Mouse (Mus musculus) forebrain, embryonic 14.5 days (tissue): ENCODE data around the gene C5ar1. TPM values are rescaled to one million over a fixed set of nuclear protein-coding genes. Genes with fewer than 3 reads are reported as not detected.

Experiments used
- ATAC-seq: fragments of 200-750 bp; cut with Nextera tagmentation; 2 replicates; pipeline ENCODE4 v1.8.0; 2017; ENCODE audit warnings: mild to moderate bottlenecking, moderate library complexity
- DNase-seq: peaks from one replicate; pipeline ENCODE4 v3.0.0-alpha.2; 2015; ENCODE audit warnings: low spot score
- H3K27ac ChIP-seq: fragments of 300-500 bp; sonication (generic); 2 replicates; pipeline ENCODE4 v1.5.1; 2014; ENCODE audit warnings: low read depth, mild to moderate bottlenecking, control low read depth, low read length, moderate library complexity
- H3K27me3 ChIP-seq: fragments of 300-500 bp; sonication (generic); replicated peaks from 2 replicates; pipeline ENCODE4 v1.6.1; 2014; ENCODE audit warnings: low read length, control low read depth, mixed read lengths; ENCODE audit not compliant: control insufficient read depth, insufficient read depth
- H3K36me3 ChIP-seq: fragments of 300-500 bp; sonication (generic); 2 replicates; pipeline ENCODE4 v1.6.1; 2014; ENCODE audit warnings: low read length, control low read depth; ENCODE audit not compliant: control insufficient read depth, insufficient read depth
- H3K4me1 ChIP-seq: fragments of 300-500 bp; sonication (generic); 2 replicates; pipeline ENCODE4 v1.6.1; 2014; ENCODE audit warnings: antibody characterized with exemption, low read length, control low read depth; ENCODE audit not compliant: control insufficient read depth, insufficient read depth
- H3K4me2 ChIP-seq: fragments of 300-500 bp; sonication (generic); 2 replicates; pipeline ENCODE4 v1.6.1; 2014; ENCODE audit warnings: mild to moderate bottlenecking, control low read depth, low read length
- H3K4me3 ChIP-seq: fragments of 300-500 bp; sonication (generic); 2 replicates; pipeline ENCODE4 v1.5.1; 2014; ENCODE audit warnings: low read depth, low read length, control low read depth
- H3K9ac ChIP-seq: fragments of 300-500 bp; sonication (generic); 2 replicates; pipeline ENCODE4 v1.6.1; 2014; ENCODE audit warnings: mild to moderate bottlenecking, low read length, control low read depth, moderate library complexity
- H3K9me3 ChIP-seq: fragments of 300-500 bp; sonication (generic); replicated peaks from 2 replicates; pipeline ENCODE4 v1.6.1; 2016; ENCODE audit warnings: low read length, control low read depth, mixed read lengths; ENCODE audit not compliant: control insufficient read depth
- WGBS: fragments of 180-500 bp; shearing (Covaris S2); extraction: QIAGEN DNeasy Blood & Tissue Kit; methylation state at CpG from one replicate; pipeline ENCODE4 v1.1.7; 2014; 5-methylcytosine and 5-hydroxymethylcytosine counted together
- polyA plus RNA-seq: library from polyadenylated mRNA; unstranded; fragments of >200 nt; fragmentation: Nextera tagmentation; extraction: Ambion mirVana; gene quantifications from 2 replicates; pipeline ENCODE4 v1.2.1, GENCODE M21; 2014

The C5ar1 gene
- polyA plus RNA-seq, 1 experiment from 2014 or later, result 1.3 TPM

DNA sequence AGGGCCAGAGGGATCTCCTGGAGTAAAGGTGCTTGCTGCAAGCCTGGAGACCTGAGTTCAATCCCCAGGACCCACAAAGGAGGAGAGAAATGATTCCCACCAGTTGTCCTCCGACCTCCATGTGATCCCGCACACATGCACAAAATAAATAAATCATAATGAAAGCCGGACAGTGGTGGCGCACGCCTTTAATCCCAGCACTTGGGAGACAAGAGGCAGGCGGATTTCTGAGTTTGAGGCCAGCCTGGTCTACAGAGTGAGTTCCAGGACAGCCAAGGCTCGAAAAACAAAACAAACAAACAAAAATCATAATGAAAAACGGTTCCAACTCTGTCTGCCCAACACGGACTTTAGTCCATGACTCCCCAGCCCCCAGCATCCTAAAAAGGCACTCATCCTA lies 25.6 kb upstream of the C5ar1 start:
- H3K36me3 ChIP-seq, result peaks cover 43% of the 10 kb centered on the region
- no peaks in the 10 kb centered on the region for H3K9me3 ChIP-seq
- no peak overlapping the region for H3K4me3 ChIP-seq
- WGBS, result 83% methylated on average over 9 of the region's 9 CpGs
- no peaks in the 10 kb centered on the region for H3K27me3 ChIP-seq
- H3K4me1 ChIP-seq, result peaks cover 4% of the 10 kb centered on the region; the same call in 1 of the 2 replicates
- no peak overlapping the region for H3K27ac ChIP-seq
- peak overlapping the region; percentile 49; the same call in 1 of the 2 replicates for H3K4me2 ChIP-seq
- ATAC-seq, result no peak
- no peak overlapping the region for H3K9ac ChIP-seq
- no peak for DNase-seq

DNA sequence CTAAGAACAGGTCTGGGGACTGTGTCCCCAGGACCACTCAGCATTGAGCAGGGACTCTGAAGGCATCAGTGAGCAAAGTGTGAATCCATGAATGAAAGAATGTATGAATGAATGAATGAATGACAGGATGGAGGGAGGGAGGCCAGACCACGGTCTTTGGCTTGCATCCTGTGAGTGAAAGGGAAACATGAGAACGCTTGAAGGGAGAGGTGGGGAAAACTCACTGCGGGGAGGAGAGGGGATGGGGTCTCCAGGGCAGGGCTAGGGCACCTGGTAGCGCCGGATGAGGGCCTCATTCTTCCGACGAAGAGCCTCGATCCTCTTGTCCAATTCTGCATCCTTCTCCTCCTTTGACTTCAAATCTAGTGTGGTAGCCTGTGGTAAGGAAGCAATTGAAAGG lies 24.7 kb upstream of the C5ar1 start:
- peaks cover 4% of the 10 kb centered on the region; the same call in 1 of the 2 replicates for H3K4me1 ChIP-seq
- no peaks in the 10 kb centered on the region for H3K9me3 ChIP-seq
- WGBS, result 91% methylated on average over 8 of the region's 8 CpGs
- DNase-seq, result no peak
- no peak overlapping the region for H3K4me3 ChIP-seq
- ATAC-seq, result no peak
- H3K27ac ChIP-seq, result no peak overlapping the region
- no peak overlapping the region for H3K4me2 ChIP-seq
- H3K27me3 ChIP-seq, result no peaks in the 10 kb centered on the region
- H3K9ac ChIP-seq, result no peak overlapping the region
- peaks cover 50% of the 10 kb centered on the region for H3K36me3 ChIP-seq

GRCm38 (mm10) chr7:16282334-16282733 lies 23.0 kb upstream of the C5ar1 start:
- peaks cover 66% of the 10 kb centered on the region for H3K36me3 ChIP-seq
- no peak for ATAC-seq
- 93% methylated on average over 13 of the region's 13 CpGs for WGBS

DNA sequence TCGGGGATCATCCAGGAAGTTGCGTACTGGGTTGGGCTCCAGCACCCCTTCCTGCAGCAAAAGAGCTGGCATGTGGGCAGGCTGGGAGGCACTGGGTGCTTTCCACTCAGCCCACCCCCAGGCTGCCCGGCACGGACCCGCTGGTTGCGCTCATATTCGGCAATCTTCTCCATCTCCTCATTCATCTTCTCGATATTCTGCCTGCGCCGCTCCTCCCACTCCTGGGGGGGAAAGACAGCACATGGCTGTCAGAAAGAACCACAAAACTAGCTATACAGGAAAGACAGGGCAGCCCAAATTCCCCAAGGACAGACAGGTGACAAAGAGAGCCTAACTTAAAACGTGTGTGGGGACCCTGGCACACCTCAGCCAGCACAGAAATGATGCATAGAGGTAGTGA lies 21.4 kb upstream of the C5ar1 start:
- Histone ChIP-seq H3K27me3 (no peaks in the 10 kb centered on the region), H3K4me1 (peaks cover 3% of the 10 kb centered on the region; the same call in 1 of the 2 replicates), H3K27ac (no peak overlapping the region), H3K4me3 (no peak overlapping the region), H3K36me3 (peaks cover 83% of the 10 kb centered on the region), H3K9me3 (no peaks in the 10 kb centered on the region), H3K9ac (no peak overlapping the region), H3K4me2 (no peak overlapping the region)
- 92% methylated on average over 11 of the region's 11 CpGs for WGBS
- ATAC-seq, result no peak
- DNase-seq, result no peak

More at GRCm38 (mm10) chr7:16282334-16282733, 23.0 kb upstream of the C5ar1 start:
- H3K9me3 ChIP-seq, result no peaks in the 10 kb centered on the region
- H3K27me3 ChIP-seq, result no peaks in the 10 kb centered on the region
- DNase-seq, result no peak
- H3K4me3 ChIP-seq, result no peak overlapping the region
- no peak overlapping the region for H3K27ac ChIP-seq
- H3K4me1 ChIP-seq, result peaks cover 4% of the 10 kb centered on the region; the same call in 1 of the 2 replicates
- H3K9ac ChIP-seq, result no peak overlapping the region
- no peak overlapping the region for H3K4me2 ChIP-seq

- no peak overlapping the region for H3K27ac ChIP-seq
- no peaks in the 10 kb centered on the region for H3K9me3 ChIP-seq
- no peak overlapping the region for H3K4me3 ChIP-seq
- no peak overlapping the region for H3K4me2 ChIP-seq
- peaks cover 12% of the 10 kb centered on the region; the same call in 1 of the 2 replicates for H3K4me1 ChIP-seq
- WGBS, result 86% methylated on average over 10 of the region's 10 CpGs
- DNase-seq (no peak), ATAC-seq (no peak)
- no peak overlapping the region for H3K9ac ChIP-seq
- H3K27me3 ChIP-seq, result no peaks in the 10 kb centered on the region
- H3K36me3 ChIP-seq, result peaks cover 50% of the 10 kb centered on the region
These were observed 15.9 kb upstream of the C5ar1 start for GRCm38 (mm10) chr7:16274922-16275890.

- DNase-seq (peak; percentile 78), ATAC-seq (peak; percentile 71)
- H3K4me2 ChIP-seq, result peak overlapping the region; percentile 94
- H3K27ac ChIP-seq, result peak overlapping the region; percentile 90
- no peaks in the 10 kb centered on the region for H3K9me3 ChIP-seq
- H3K27me3 ChIP-seq, result no peaks in the 10 kb centered on the region
- H3K36me3 ChIP-seq, result peaks cover 38% of the 10 kb centered on the region
- H3K9ac ChIP-seq, result peak overlapping the region; percentile 85
- peaks cover 12% of the 10 kb centered on the region; the same call in 1 of the 2 replicates for H3K4me1 ChIP-seq
- H3K4me3 ChIP-seq, result peak overlapping the region; percentile 81
- under 1% methylated on average over 18 of the region's 18 CpGs for WGBS
These were observed 14.4 kb upstream of the C5ar1 start for GRCm38 (mm10) chr7:16273766-16274140.

DNA sequence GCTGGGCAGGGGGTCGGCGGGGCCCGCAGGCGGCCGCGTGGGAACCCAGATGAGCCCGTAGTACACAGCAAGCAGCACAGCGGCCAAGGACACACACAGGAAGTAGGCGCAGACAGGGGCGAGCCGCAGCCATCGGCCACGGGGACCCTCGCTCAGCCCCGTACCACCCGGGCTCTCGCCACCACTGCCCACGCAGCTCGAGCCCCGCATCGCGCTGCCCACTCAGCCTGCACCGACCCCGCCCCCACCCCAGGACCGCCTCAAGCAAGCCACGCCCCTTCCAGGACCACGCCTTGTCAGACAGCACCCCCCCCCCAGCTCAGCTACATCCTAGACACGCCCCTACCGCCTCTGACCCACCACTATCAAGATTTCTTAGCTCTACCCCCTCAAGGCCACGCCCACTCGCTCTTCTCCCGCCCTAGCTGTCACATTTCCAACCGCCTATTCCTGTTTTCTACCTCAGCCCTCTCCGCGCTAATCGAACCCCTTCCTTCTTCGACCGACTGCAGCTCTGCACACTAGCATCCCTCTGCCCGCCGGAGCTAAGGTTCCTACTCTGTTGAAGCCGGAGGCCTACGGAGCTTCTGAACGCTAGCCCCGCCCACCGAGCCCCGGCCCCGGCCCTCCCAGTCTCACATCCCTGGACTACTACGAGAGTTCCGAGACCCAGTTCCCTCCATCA lies 13.9 kb upstream of the C5ar1 start, which contains the start of gene Inafm1:
Gene Inafm1 (minus strand): TSS at position 537 of the 685 bp plus-strand sequence.
- Histone ChIP-seq H3K9me3 (no peaks in the 10 kb centered on the region), H3K4me3 (peak within 1 kb of the TSS; percentile 81), H3K9ac (peak within 1 kb of the TSS; percentile 85), H3K4me2 (peak within 1 kb of the TSS; percentile 94), H3K36me3 (peaks cover 32% of the 10 kb centered on the region), H3K27me3 (no peaks in the 10 kb centered on the region), H3K27ac (peak within 1 kb of the TSS; percentile 90), H3K4me1 (peaks cover 12% of the 10 kb centered on the region; the same call in 1 of the 2 replicates)
- ATAC-seq, result peak; percentile 87
- under 1% methylated on average over 45 of the region's 49 CpGs for WGBS
- peak; percentile 97 for DNase-seq

- Histone ChIP-seq H3K4me1 (peaks cover 12% of the 10 kb centered on the region; the same call in 1 of the 2 replicates), H3K9ac (peak overlapping the region; percentile 85), H3K9me3 (no peaks in the 10 kb centered on the region), H3K27me3 (no peaks in the 10 kb centered on the region), H3K27ac (peak overlapping the region; percentile 90), H3K36me3 (peaks cover 27% of the 10 kb centered on the region), H3K4me3 (peak overlapping the region; percentile 81), H3K4me2 (peak overlapping the region; percentile 94)
- DNase-seq, result peak; percentile 69
- ATAC-seq, result peak; percentile 77
- WGBS, result under 1% methylated on average over 37 of the region's 46 CpGs
These were observed 13.3 kb upstream of the C5ar1 start for GRCm38 (mm10) chr7:16272681-16273080.
